Mouse (Mus musculus): Measurements from ENCODE around the gene Esyt1. TPM values are rescaled to one million over a fixed set of nuclear protein-coding genes. Genes with fewer than 3 reads are reported as not detected.
"Not testable (repeated sequence)": the region's sequence is repeated elsewhere in the genome, so short reads cannot be mapped to it uniquely, and the experiment has no call there.

The Esyt1 gene
- 19.4 and 22.8 TPM in 2 replicates for polyA plus RNA-seq (2015; fragmentation: Nextera tagmentation; extraction: Ambion mirVana)

DNA sequence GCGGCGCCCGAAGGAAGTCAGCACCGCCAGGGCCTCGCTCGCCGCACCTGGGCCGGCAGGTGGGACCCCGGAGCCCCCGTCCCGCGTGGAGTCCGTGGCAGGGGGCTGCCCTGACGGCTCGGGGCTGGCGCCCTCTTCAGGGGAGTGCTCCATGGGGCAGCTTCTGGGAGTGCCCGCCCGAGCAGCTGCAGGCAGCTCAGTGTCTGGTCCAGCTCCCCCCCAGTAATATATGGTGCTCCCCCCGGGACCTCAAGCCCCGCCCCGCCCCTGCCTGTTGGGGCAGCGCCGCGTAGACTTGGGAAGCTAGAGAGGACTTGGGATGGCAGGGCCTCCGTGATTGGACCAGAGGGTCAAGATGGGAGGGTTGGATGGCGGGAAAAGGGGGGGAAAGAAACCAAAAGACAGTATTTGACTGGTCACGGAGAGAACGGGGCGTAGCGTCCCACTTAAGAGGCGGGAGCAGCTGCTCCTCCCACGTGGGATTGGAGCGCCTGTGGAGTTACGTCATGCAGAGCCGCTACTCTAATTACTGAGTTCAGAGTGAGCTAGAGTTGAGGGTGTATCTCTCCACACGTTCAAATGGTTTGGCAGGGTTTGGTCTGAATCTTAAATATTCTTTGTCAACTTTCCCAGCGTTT is at the start of gene Esyt1:
Gene Esyt1 (minus strand): TSS at position 201 of the 638 bp plus-strand sequence.
- Histone ChIP-seq H3K4me1 (peaks cover 18% of the 10 kb centered on the region), H3K27me3 (peaks cover 17% of the 10 kb centered on the region), H3K4me2 (peak within 1 kb of the TSS; percentile 100), H3K4me3 (replicated peaks) (peak within 1 kb of the TSS; percentile 90), H3K36me3 (peaks cover 13% of the 10 kb centered on the region), H3K9me3 (replicated peaks) (no peaks in the 10 kb centered on the region), H3K9ac (peak within 1 kb of the TSS; percentile 77), H3K27ac (peak within 1 kb of the TSS; percentile 85)
- ATAC-seq (replicated peaks; ENCODE audit: low FRiP score), result peak; percentile 98
- WGBS, result under 1% methylated on average over 37 of the region's 37 CpGs

DNA sequence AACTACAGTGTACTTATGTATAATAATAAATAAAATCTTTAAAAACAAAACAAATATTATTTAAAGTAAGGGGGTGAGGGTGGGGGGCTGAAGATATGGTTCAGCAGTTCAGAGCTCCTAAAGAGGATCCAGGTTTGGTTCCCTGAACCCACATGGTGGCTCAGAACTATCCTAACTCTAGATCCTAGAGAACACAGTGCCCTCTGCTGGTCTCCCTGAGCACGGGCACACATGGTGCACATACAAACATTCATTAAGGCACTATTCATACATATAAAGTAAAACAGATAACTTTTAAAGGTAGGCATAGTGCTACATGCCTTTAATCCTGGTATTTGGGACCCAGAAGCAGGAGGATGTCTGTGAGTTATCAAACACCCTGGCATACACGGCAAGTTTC is 49.4 kb upstream of the Esyt1 start:
- ATAC-seq (replicated peaks; ENCODE audit: low FRiP score), result no peak
- no peak overlapping the region for H3K4me2 ChIP-seq
- no peaks in the 10 kb centered on the region for H3K4me1 ChIP-seq
- H3K9me3 ChIP-seq (replicated peaks), result no peaks in the 10 kb centered on the region
- 92% methylated on average over 2 of the region's 2 CpGs for WGBS
- peaks cover 26% of the 10 kb centered on the region for H3K36me3 ChIP-seq
- H3K27ac ChIP-seq, result no peak overlapping the region
- H3K27me3 ChIP-seq, result no peaks in the 10 kb centered on the region
- H3K9ac ChIP-seq, result no peak overlapping the region
- no peak overlapping the region for H3K4me3 ChIP-seq (replicated peaks)

DNA sequence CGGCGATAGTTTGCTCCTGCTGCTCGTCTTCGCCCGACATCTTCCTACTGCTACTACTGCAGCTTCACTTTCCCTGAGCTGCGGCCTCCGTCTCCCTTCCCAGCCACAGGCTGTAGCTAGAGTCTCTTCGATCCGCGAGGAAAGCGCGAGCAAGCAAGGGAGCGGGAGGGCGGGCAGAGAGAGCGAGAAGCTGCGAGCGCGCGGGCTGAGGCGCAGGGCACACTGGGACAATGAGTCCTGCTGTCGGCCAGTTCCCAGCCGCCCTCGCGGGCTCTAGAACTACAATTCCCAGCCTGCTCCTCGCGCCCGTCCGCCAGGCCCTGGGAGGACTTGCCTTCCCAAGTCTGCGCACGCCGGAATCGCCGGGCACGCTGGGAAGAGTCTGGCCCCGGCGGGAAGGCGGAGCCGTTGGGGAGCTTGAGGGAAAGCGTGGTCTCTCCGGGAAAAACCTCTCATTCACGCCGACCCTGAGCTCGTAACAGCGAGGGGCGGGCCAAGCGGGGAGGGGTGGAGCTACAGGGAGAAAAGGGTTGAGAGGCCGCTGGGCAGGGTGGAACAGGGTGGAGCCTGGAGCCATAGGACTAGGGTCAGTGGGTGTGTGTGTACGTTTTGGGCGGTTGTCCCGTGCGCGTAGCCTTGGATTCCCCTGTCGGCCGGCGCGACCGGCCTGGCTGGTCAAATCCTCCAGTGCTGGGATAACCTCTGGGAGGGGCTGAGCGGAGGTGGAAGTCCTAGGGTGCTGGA is 40.3 kb upstream of the Esyt1 start, which contains the start of gene Pa2g4:
Gene Pa2g4 (minus strand): TSS at position 200 of the 744 bp plus-strand sequence.
- no peaks in the 10 kb centered on the region for H3K27me3 ChIP-seq
- H3K9me3 ChIP-seq (replicated peaks), result no peaks in the 10 kb centered on the region
- H3K4me3 ChIP-seq (replicated peaks), result peak within 1 kb of the TSS; percentile 91
- H3K27ac ChIP-seq, result peak within 1 kb of the TSS; percentile 93
- H3K4me1 ChIP-seq, result peaks cover 23% of the 10 kb centered on the region
- H3K9ac ChIP-seq, result peak within 1 kb of the TSS; percentile 94
- peak; percentile 99 for ATAC-seq (replicated peaks; ENCODE audit: low FRiP score)
- peaks cover 30% of the 10 kb centered on the region for H3K36me3 ChIP-seq
- WGBS, result under 1% methylated on average over 58 of the region's 58 CpGs
- H3K4me2 ChIP-seq, result peak within 1 kb of the TSS; percentile 85

DNA sequence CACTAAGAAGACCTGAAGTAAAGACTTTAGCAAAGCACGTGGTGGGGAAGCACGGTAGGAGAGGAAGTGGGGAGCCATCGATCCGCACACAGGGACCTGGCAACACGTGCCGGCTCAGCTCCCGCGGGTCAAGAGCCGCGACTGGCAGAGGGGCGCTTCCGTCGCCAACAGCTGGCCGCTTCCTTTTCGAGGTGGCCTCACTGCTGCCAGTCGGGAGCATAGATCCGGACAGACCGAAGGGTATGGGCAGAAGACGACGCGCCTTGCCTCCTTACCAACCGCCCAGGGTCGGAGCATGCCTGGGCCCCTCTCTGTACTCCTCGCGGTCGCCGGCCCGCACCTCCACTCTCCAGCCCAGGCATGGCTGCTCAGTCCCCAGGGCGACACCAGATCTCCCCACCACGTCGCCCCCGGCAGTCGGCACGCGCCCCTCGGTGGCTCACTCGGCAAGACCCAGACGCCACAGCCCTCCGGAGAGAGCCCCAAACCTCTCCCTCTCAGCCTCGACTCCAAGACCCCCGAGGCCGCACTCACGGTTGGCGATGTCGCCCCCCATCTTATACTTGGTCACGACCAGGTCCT is 39.6 kb upstream of the Esyt1 start:
- no peaks in the 10 kb centered on the region for H3K9me3 ChIP-seq (replicated peaks)
- peak overlapping the region; percentile 93 for H3K27ac ChIP-seq
- H3K36me3 ChIP-seq, result peaks cover 37% of the 10 kb centered on the region
- ATAC-seq (replicated peaks; ENCODE audit: low FRiP score), result peak; percentile 29
- WGBS, result under 1% methylated on average over 45 of the region's 46 CpGs
- peaks cover 23% of the 10 kb centered on the region for H3K4me1 ChIP-seq
- H3K4me3 ChIP-seq (replicated peaks), result peak overlapping the region; percentile 91
- H3K27me3 ChIP-seq, result no peaks in the 10 kb centered on the region
- peak overlapping the region; percentile 85 for H3K4me2 ChIP-seq
- peak overlapping the region; percentile 94 for H3K9ac ChIP-seq

DNA sequence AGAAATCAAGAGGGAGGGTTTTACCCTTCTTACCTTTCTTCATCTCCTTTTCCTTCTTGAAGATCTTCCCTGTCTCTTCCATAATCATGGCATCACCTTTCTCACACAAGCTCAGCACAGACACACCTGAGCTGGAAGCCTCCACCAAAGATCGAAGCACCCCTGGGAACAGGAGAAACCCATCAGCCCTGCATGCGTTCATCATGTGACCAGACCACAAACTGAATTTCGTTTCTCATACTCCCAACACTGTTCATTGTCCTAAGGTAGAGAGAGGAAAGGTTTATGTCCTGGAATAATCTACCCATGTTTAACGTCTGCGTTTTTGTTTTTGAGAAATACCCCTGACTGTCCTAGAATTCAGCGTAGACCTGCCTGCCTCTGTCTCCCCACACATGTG is 37.9 kb upstream of the Esyt1 start:
- ATAC-seq (replicated peaks; ENCODE audit: low FRiP score), result no peak
- Histone ChIP-seq H3K9ac (peak overlapping the region; percentile 21), H3K27ac (no peak overlapping the region), H3K4me2 (peak overlapping the region; percentile 85), H3K4me1 (peaks cover 23% of the 10 kb centered on the region), H3K27me3 (no peaks in the 10 kb centered on the region), H3K4me3 (replicated peaks) (peak overlapping the region; percentile 14; the same call in 1 of the 2 replicates), H3K36me3 (peaks cover 54% of the 10 kb centered on the region), H3K9me3 (replicated peaks) (no peaks in the 10 kb centered on the region)
- 91% methylated on average over 6 of the region's 6 CpGs for whole genome bisulfite sequencing

DNA sequence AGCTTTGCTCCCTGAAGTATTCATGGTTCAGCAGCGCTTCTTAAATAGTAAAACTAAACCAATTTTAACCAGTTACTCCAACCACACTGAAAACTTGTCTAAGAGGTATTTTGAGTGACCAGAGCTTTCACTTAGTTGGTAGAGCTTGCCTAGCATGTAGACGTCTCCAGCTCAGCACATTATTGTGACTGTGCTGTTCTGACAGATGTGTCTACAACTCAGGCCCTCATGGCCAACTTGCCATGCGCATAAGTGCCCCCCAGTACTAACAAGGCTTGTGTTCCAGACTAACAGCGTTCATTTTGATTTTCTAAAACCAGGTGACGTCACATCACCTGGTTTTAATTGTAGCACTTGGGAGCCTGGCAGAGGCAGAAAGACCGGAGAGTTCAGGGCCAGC is 31.3 kb upstream of the Esyt1 start:
- Histone ChIP-seq H3K27me3 (no peaks in the 10 kb centered on the region), H3K9me3 (replicated peaks) (no peaks in the 10 kb centered on the region), H3K4me2 (no peak overlapping the region), H3K36me3 (peaks cover 55% of the 10 kb centered on the region), H3K4me3 (replicated peaks) (no peak overlapping the region), H3K9ac (no peak overlapping the region), H3K27ac (no peak overlapping the region), H3K4me1 (no peaks in the 10 kb centered on the region)
- WGBS, result 86% methylated on average over 6 of the region's 6 CpGs
- ATAC-seq (replicated peaks; ENCODE audit: low FRiP score), result no peak

DNA sequence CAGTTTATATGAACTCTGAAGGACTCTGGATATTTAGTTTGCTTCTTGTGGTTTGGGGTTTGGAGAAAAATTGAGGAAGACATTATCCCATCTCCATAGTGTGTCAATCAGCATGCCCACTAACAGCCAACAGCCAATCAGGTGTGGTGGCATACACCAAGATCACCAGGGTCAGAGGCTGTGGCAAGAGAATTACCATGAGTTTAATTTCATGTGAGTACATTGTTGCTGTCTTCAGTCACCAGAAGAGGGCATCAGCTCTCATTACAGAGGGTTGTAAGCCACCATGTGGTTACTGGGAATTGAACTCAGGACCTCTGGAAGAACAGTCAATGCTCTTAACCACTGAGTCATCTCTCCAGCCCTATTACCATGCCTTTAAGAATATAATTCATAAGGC is 30.6 kb upstream of the Esyt1 start:
- Histone ChIP-seq H3K9ac (no peak overlapping the region), H3K27me3 (no peaks in the 10 kb centered on the region), H3K4me3 (replicated peaks) (no peak overlapping the region), H3K4me2 (no peak overlapping the region), H3K27ac (no peak overlapping the region), H3K4me1 (no peaks in the 10 kb centered on the region), H3K36me3 (peaks cover 48% of the 10 kb centered on the region), H3K9me3 (replicated peaks) (no peaks in the 10 kb centered on the region)
- ATAC-seq (replicated peaks; ENCODE audit: low FRiP score), result no peak

DNA sequence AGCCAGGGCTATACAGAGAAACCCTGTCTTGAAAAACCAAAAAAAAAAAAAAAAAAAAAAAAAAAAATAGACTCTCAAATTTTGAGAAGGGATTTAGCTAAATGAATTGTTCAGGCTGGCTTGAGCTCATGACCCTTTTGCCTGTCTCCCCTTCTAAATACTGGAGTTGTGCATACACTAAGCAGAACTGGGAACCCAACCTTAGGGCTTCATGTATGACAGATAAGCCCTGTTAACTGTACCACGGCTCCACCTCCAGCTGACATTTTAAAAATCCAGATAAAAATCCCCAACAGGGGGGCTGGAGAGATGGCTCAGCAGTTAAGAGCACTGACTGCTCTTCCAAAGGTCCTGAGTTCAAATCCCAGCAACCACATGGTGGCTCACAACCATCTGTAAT is 29.9 kb upstream of the Esyt1 start:
- H3K36me3 ChIP-seq, result peaks cover 41% of the 10 kb centered on the region
- H3K27ac ChIP-seq; H3K4me1 ChIP-seq; H3K27me3 ChIP-seq; H3K4me2 ChIP-seq; ATAC-seq (replicated peaks; ENCODE audit: low FRiP score); H3K9ac ChIP-seq; H3K4me3 ChIP-seq (replicated peaks); H3K9me3 ChIP-seq (replicated peaks): not testable (repeated sequence)
- WGBS, result 89% methylated on average over 1 of the region's 1 CpGs

DNA sequence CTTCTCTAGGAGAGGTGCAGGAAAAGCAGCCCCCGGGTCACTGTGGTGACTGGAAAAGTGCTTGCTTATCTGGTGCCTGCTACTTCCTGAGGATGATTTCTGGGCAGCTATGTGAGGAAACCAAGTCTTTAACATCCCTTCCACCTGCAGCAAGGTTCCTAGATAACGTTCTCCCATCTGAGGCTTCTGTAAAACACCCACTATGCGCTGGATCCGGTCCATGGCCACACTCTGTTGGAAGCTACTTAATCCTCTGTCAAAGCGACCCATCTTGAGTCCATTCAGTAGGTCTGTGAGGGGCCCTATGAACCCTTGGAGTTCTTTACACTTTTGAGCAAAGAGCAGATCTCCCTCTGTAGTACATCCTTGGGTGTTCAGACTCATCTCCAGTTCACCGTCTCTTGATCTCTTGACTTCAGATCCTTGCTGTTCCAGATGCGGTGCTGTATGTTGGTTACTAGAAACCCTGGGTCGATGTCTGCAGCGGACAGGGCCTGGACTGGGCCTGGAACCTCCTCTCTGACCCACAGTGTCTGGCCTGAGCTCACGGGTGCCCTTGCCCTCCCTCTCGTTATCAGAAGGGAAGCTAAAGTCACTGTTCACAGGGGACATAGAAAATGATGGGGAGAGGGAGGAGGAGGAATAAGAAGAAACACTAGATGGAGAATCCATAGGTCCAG is 24.6 kb upstream of the Esyt1 start:
- H3K36me3 ChIP-seq; H3K27ac ChIP-seq; H3K4me2 ChIP-seq; H3K4me3 ChIP-seq (replicated peaks); ATAC-seq (replicated peaks; ENCODE audit: low FRiP score); H3K9ac ChIP-seq; H3K27me3 ChIP-seq; H3K9me3 ChIP-seq (replicated peaks): not testable (repeated sequence)
- peaks cover 18% of the 10 kb centered on the region for H3K4me1 ChIP-seq
- 90% methylated on average over 11 of the region's 11 CpGs for WGBS

DNA sequence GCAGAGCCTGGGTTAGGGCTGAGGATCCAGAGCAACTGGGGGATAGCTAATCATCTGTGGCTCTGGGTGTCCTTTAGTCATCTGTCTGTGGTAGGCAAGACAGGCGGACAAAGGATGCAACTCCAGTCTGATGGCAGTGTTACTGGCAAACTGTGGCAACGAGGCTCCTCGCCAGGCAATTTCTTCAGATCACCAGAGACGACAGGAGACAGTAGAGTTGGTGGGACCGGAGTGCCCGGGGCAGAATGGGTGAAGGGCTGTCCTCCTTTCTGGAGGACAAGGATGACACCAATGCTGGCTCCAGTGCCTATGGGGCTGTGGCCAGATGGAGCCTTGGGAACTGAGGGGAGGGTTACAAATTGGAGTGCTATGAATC is 24.0 kb upstream of the Esyt1 start:
- not testable (repeated sequence) for H3K9ac ChIP-seq; H3K27me3 ChIP-seq; H3K9me3 ChIP-seq (replicated peaks); ATAC-seq (replicated peaks; ENCODE audit: low FRiP score)
- Histone ChIP-seq H3K4me3 (replicated peaks) (peak overlapping the region; percentile 75; the same call in 1 of the 2 replicates), H3K4me1 (peaks cover 18% of the 10 kb centered on the region), H3K4me2 (peak overlapping the region; percentile 84), H3K27ac (peak overlapping the region; percentile 95), H3K36me3 (peaks cover 13% of the 10 kb centered on the region)
- WGBS, result 66% methylated on average over 6 of the region's 6 CpGs

DNA sequence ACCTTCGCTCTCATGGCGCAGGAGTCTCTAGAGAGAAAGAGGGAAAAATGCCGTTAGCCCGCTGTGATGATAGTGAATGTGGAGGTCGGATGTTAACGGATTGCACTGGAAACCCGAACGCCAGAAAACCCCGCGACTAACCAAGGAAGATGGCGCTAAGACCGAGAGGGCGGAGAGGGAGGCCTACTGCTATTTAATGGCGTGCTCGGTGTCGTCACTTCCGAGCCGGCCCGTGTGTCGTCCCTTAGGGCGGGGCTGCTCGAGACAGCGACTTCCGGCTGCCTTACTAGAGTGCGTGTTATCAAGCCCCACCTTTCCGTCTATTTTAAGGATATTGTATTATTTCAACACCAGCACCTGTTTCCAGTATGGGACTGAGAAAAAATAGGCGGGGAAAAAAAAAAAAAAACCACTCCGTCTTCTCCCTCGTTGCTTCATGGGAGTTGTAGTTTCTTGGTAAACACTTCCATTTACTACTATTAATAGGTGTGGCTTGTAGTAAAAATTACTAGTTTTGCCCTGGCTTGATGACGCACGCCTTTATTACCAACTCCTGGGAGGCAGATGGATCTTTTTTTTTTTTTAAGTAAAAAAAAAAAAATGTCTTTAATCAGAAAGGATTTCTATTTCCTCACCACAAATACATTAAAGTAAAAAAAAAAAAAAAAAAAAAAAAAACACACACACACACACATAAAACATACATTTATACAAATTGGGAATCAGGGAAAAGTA is 23.4 kb upstream of the Esyt1 start, which contains the start of gene Rpl41:
Gene Rpl41 (minus strand): TSS at position 359 of the 735 bp plus-strand sequence.
- H3K9ac ChIP-seq, result peak within 1 kb of the TSS; percentile 81
- peak within 1 kb of the TSS; percentile 84 for H3K4me2 ChIP-seq
- H3K27me3 ChIP-seq, result no peaks in the 10 kb centered on the region
- under 1% methylated on average over 31 of the region's 31 CpGs for WGBS
- peak within 1 kb of the TSS; percentile 95 for H3K27ac ChIP-seq
- peak within 1 kb of the TSS; percentile 75 for H3K4me3 ChIP-seq (replicated peaks)
- peaks cover 18% of the 10 kb centered on the region for H3K36me3 ChIP-seq
- ATAC-seq (replicated peaks; ENCODE audit: low FRiP score), result peak; percentile 88
- peaks cover 18% of the 10 kb centered on the region for H3K4me1 ChIP-seq
- H3K9me3 ChIP-seq (replicated peaks), result no peaks in the 10 kb centered on the region

Data from kidney, embryonic 15.5 days (tissue).